Mouse (Mus musculus): ENCODE measurements around the gene Gprin1. TPM values are rescaled to one million over a fixed set of nuclear protein-coding genes. Genes with fewer than 3 reads are reported as not detected.

Gene Gprin1
- polyA plus RNA-seq, 1 experiment from 2014 or later: 0.80 TPM

- no peak within 1 kb of the TSS for H3K9ac ChIP-seq
- H3K4me3 ChIP-seq (replicated peaks): no peak within 1 kb of the TSS
- H3K27me3 ChIP-seq (replicated peaks): no peaks in the 10 kb centered on the region
- 82% methylated on average over 4 of the region's 4 CpGs for WGBS
- no peak within 1 kb of the TSS for H3K27ac ChIP-seq
- H3K36me3 ChIP-seq: no peaks in the 10 kb centered on the region
- H3K4me1 ChIP-seq: no peaks in the 10 kb centered on the region
- no peaks in the 10 kb centered on the region for H3K9me3 ChIP-seq
- no peak for ATAC-seq (ENCODE audit: insufficient read depth, low FRiP score, low read depth)
- no peak within 1 kb of the TSS for H3K4me2 ChIP-seq
These were observed 34.0 kb upstream of the Gprin1 start, which contains the start of gene Eif4e1b for GRCm38 (mm10) chr13:54783698-54784097. TSS of gene Eif4e1b (plus strand) at chr13:54783998.

- H3K9ac ChIP-seq: no peak overlapping the region
- H3K27ac ChIP-seq: no peak overlapping the region
- H3K36me3 ChIP-seq: no peaks in the 10 kb centered on the region
- H3K4me3 ChIP-seq (replicated peaks): no peak overlapping the region
- ATAC-seq (ENCODE audit: insufficient read depth, low FRiP score, low read depth): no peak
- no peaks in the 10 kb centered on the region for H3K9me3 ChIP-seq
- H3K4me2 ChIP-seq: no peak overlapping the region
- no peaks in the 10 kb centered on the region for H3K4me1 ChIP-seq
- WGBS: 55% methylated on average over 2 of the region's 2 CpGs
- no peaks in the 10 kb centered on the region for H3K27me3 ChIP-seq (replicated peaks)
These were observed 33.6 kb upstream of the Gprin1 start for GRCm38 (mm10) chr13:54783235-54783634.

GRCm38 (mm10) chr13:54781086-54781485 is 31.4 kb upstream of the Gprin1 start:
- H3K9ac ChIP-seq: no peak overlapping the region
- WGBS: 84% methylated on average over 3 of the region's 3 CpGs
- H3K27me3 ChIP-seq (replicated peaks): no peaks in the 10 kb centered on the region
- no peak overlapping the region for H3K4me3 ChIP-seq (replicated peaks)
- H3K36me3 ChIP-seq: no peaks in the 10 kb centered on the region
- no peaks in the 10 kb centered on the region for H3K9me3 ChIP-seq
- H3K27ac ChIP-seq: no peak overlapping the region
- H3K4me1 ChIP-seq: no peaks in the 10 kb centered on the region
- ATAC-seq (ENCODE audit: insufficient read depth, low FRiP score, low read depth): no peak
- no peak overlapping the region for H3K4me2 ChIP-seq

- Histone ChIP-seq H3K9ac (no peak overlapping the region), H3K36me3 (no peaks in the 10 kb centered on the region), H3K4me1 (no peaks in the 10 kb centered on the region), H3K27ac (no peak overlapping the region), H3K4me3 (replicated peaks) (no peak overlapping the region), H3K27me3 (replicated peaks) (no peaks in the 10 kb centered on the region), H3K4me2 (no peak overlapping the region), H3K9me3 (no peaks in the 10 kb centered on the region)
- WGBS: 53% methylated on average over 3 of the region's 3 CpGs
- ATAC-seq (ENCODE audit: insufficient read depth, low FRiP score, low read depth): no peak
These were observed 30.9 kb upstream of the Gprin1 start for GRCm38 (mm10) chr13:54780592-54780991.

GRCm38 (mm10) chr13:54767012-54767411 is 17.3 kb upstream of the Gprin1 start:
- WGBS: 72% methylated on average over 4 of the region's 4 CpGs
- no peaks in the 10 kb centered on the region for H3K36me3 ChIP-seq
- no peak overlapping the region for H3K27ac ChIP-seq
- H3K27me3 ChIP-seq (replicated peaks): peaks cover 49% of the 10 kb centered on the region
- no peak overlapping the region for H3K4me3 ChIP-seq (replicated peaks)
- H3K4me1 ChIP-seq: peaks cover 4% of the 10 kb centered on the region; the same call in 1 of the 2 replicates
- no peak for ATAC-seq (ENCODE audit: insufficient read depth, low FRiP score, low read depth)
- no peaks in the 10 kb centered on the region for H3K9me3 ChIP-seq
- no peak overlapping the region for H3K4me2 ChIP-seq
- no peak overlapping the region for H3K9ac ChIP-seq

GRCm38 (mm10) chr13:54766192-54766768 is 16.6 kb upstream of the Gprin1 start, which contains the start of gene Sncb:
TSS of gene Sncb (minus strand) at chr13:54766595.
- 1% methylated on average over 35 of the region's 35 CpGs for WGBS
- ATAC-seq (ENCODE audit: insufficient read depth, low FRiP score, low read depth): no peak
- Histone ChIP-seq H3K9me3 (no peaks in the 10 kb centered on the region), H3K9ac (no peak within 1 kb of the TSS), H3K36me3 (no peaks in the 10 kb centered on the region), H3K27me3 (replicated peaks) (peaks cover 49% of the 10 kb centered on the region), H3K4me1 (peaks cover 4% of the 10 kb centered on the region; the same call in 1 of the 2 replicates), H3K4me3 (replicated peaks) (peak within 1 kb of the TSS; percentile 23), H3K4me2 (peak within 1 kb of the TSS; percentile 43), H3K27ac (no peak within 1 kb of the TSS)

- Histone ChIP-seq H3K27ac (no peak overlapping the region), H3K9ac (no peak overlapping the region), H3K4me1 (peaks cover 4% of the 10 kb centered on the region; the same call in 1 of the 2 replicates), H3K36me3 (no peaks in the 10 kb centered on the region), H3K9me3 (no peaks in the 10 kb centered on the region), H3K27me3 (replicated peaks) (peaks cover 49% of the 10 kb centered on the region), H3K4me2 (peak overlapping the region; percentile 43), H3K4me3 (replicated peaks) (peak overlapping the region; percentile 23)
- no peak for ATAC-seq (ENCODE audit: insufficient read depth, low FRiP score, low read depth)
- 5% methylated on average over 44 of the region's 44 CpGs for WGBS
These were observed 15.9 kb upstream of the Gprin1 start for GRCm38 (mm10) chr13:54765281-54766191.

GRCm38 (mm10) chr13:54760906-54761305 is 11.2 kb upstream of the Gprin1 start:
- Histone ChIP-seq H3K9ac (no peak overlapping the region), H3K4me1 (peaks cover 8% of the 10 kb centered on the region; the same call in 1 of the 2 replicates), H3K4me3 (replicated peaks) (no peak overlapping the region), H3K27me3 (replicated peaks) (peaks cover 50% of the 10 kb centered on the region), H3K9me3 (no peaks in the 10 kb centered on the region), H3K4me2 (no peak overlapping the region), H3K36me3 (no peaks in the 10 kb centered on the region), H3K27ac (no peak overlapping the region)
- no peak for ATAC-seq (ENCODE audit: insufficient read depth, low FRiP score, low read depth)
- WGBS: 77% methylated on average over 7 of the region's 7 CpGs

- ATAC-seq (ENCODE audit: insufficient read depth, low FRiP score, low read depth): no peak
- Histone ChIP-seq H3K27ac (no peak overlapping the region), H3K27me3 (replicated peaks) (peaks cover 44% of the 10 kb centered on the region), H3K9ac (no peak overlapping the region), H3K9me3 (no peaks in the 10 kb centered on the region), H3K4me2 (no peak overlapping the region), H3K4me3 (replicated peaks) (no peak overlapping the region), H3K4me1 (peaks cover 8% of the 10 kb centered on the region; the same call in 1 of the 2 replicates), H3K36me3 (no peaks in the 10 kb centered on the region)
- 62% methylated on average over 8 of the region's 8 CpGs for WGBS
These were observed 10.6 kb upstream of the Gprin1 start for GRCm38 (mm10) chr13:54760164-54760795.

- WGBS: 18% methylated on average over 7 of the region's 7 CpGs
- Histone ChIP-seq H3K4me2 (no peak overlapping the region), H3K27ac (no peak overlapping the region), H3K4me3 (replicated peaks) (no peak overlapping the region), H3K27me3 (replicated peaks) (peaks cover 36% of the 10 kb centered on the region), H3K9ac (no peak overlapping the region), H3K4me1 (peaks cover 8% of the 10 kb centered on the region; the same call in 1 of the 2 replicates), H3K9me3 (no peaks in the 10 kb centered on the region), H3K36me3 (no peaks in the 10 kb centered on the region)
- ATAC-seq (ENCODE audit: insufficient read depth, low FRiP score, low read depth): no peak
These were observed 9.8 kb upstream of the Gprin1 start for GRCm38 (mm10) chr13:54759496-54759895.

GRCm38 (mm10) chr13:54758756-54759470 is 9.2 kb upstream of the Gprin1 start:
- Histone ChIP-seq H3K4me1 (peaks cover 8% of the 10 kb centered on the region; the same call in 1 of the 2 replicates), H3K4me2 (peak overlapping the region; percentile 67), H3K27me3 (replicated peaks) (peaks cover 30% of the 10 kb centered on the region), H3K4me3 (replicated peaks) (peak overlapping the region; percentile 37), H3K9ac (no peak overlapping the region), H3K9me3 (no peaks in the 10 kb centered on the region), H3K27ac (no peak overlapping the region), H3K36me3 (no peaks in the 10 kb centered on the region)
- ATAC-seq (ENCODE audit: insufficient read depth, low FRiP score, low read depth): 0 out of 2 replicates have a peak, but pooled peaks have one; percentile 8
- WGBS: 2% methylated on average over 29 of the region's 29 CpGs
